Mouse (Mus musculus) small intestine, adult 2 months (tissue): ENCODE data around the gene Ntrk3. TPM values are rescaled to one million over a fixed set of nuclear protein-coding genes. Genes with fewer than 3 reads are reported as not detected.

ENCODE experiments used
- H3K27ac ChIP-seq: fragments of 200-500 bp; 2 replicates; pipeline ENCODE4 v1.5.1; 2012; ENCODE audit warnings: low read depth, low read length, control low read depth, inconsistent platforms; ENCODE audit not compliant: insufficient read depth
- H3K27me3 ChIP-seq: fragments of 200-500 bp; 2 replicates; pipeline ENCODE4 v1.6.1; 2012; ENCODE audit warnings: mild to moderate bottlenecking, moderate library complexity, low read length, inconsistent platforms; ENCODE audit not compliant: control insufficient read depth, insufficient read depth
- H3K36me3 ChIP-seq: fragments of 200-500 bp; 2 replicates; pipeline ENCODE4 v1.6.1; 2012; ENCODE audit warnings: mild to moderate bottlenecking, low read length, control low read depth, inconsistent platforms; ENCODE audit not compliant: control insufficient read depth, insufficient read depth
- H3K4me1 ChIP-seq: fragments of 200-500 bp; 2 replicates; pipeline ENCODE4 v1.6.1; 2012; ENCODE audit warnings: low read length, inconsistent platforms, mixed read lengths; ENCODE audit not compliant: control insufficient read depth, insufficient read depth, insufficient read length
- H3K4me3 ChIP-seq: fragments of 200-500 bp; 2 replicates; pipeline ENCODE4 v1.5.1; 2012; ENCODE audit warnings: low read depth, mild to moderate bottlenecking, control low read depth, inconsistent platforms, low read length, moderate library complexity
- CTCF ChIP-seq: fragments of 200-500 bp; IDR thresholded peaks from 2 replicates; pipeline ENCODE4 v1.5.1; 2012; ENCODE audit warnings: low read depth, mild to moderate bottlenecking, control low read depth, inconsistent platforms, low read length, moderate library complexity, mixed read lengths; ENCODE audit not compliant: insufficient replicate concordance, insufficient read length; ENCODE audit errors: extremely low read depth
- POLR2A ChIP-seq: fragments of 200-500 bp; IDR thresholded peaks from 2 replicates; pipeline ENCODE4 v1.6.1; 2012; ENCODE audit warnings: low read depth, mild to moderate bottlenecking, control low read depth, inconsistent platforms, low read length, moderate library complexity
- WGBS: fragments of 180-500 bp; shearing (Covaris S2); methylation state at CpG from one replicate; pipeline ENCODE4 v1.1.7; 2018; 5-methylcytosine and 5-hydroxymethylcytosine counted together
- polyA plus RNA-seq: library from polyadenylated mRNA; depleted of rRNA; stranded (reverse); fragments of >200 nt; gene quantifications from 2 replicates; pipeline ENCODE4 v1.2.3, GENCODE M21; 2012

The Ntrk3 gene
- polyA plus RNA-seq, 1 experiment: 0.61 TPM

- no peak for TF ChIP-seq POLR2A
- TF ChIP-seq CTCF: no peak
- Histone ChIP-seq H3K4me1 (no peaks in the 10 kb centered on the region), H3K27me3 (no peaks in the 10 kb centered on the region), H3K4me3 (no peak overlapping the region), H3K36me3 (no peaks in the 10 kb centered on the region), H3K27ac (no peak overlapping the region)
- 77% methylated on average over 4 of the region's 4 CpGs for WGBS
These were observed 239.5 kb downstream of the Ntrk3 start for GRCm38 (mm10) chr7:78498356-78498755.

- Histone ChIP-seq H3K27me3 (no peaks in the 10 kb centered on the region), H3K27ac (no peak overlapping the region), H3K4me1 (no peaks in the 10 kb centered on the region), H3K4me3 (no peak overlapping the region), H3K36me3 (no peaks in the 10 kb centered on the region)
- 48% methylated on average over 7 of the region's 7 CpGs for WGBS
- TF ChIP-seq CTCF (no peak), POLR2A (no peak)
These were observed 240.0 kb downstream of the Ntrk3 start for GRCm38 (mm10) chr7:78497819-78498218.

- H3K4me1 ChIP-seq: no peaks in the 10 kb centered on the region
- 93% methylated on average over 7 of the region's 7 CpGs for WGBS
- TF ChIP-seq CTCF: no peak
- TF ChIP-seq POLR2A: no peak
- no peaks in the 10 kb centered on the region for H3K36me3 ChIP-seq
- H3K27me3 ChIP-seq: no peaks in the 10 kb centered on the region
- H3K27ac ChIP-seq: no peak overlapping the region
- H3K4me3 ChIP-seq: no peak overlapping the region
These were observed 244.2 kb downstream of the Ntrk3 start for GRCm38 (mm10) chr7:78493591-78493990.

- no peaks in the 10 kb centered on the region for H3K4me1 ChIP-seq
- no peak for TF ChIP-seq CTCF
- TF ChIP-seq POLR2A: no peak
- 42% methylated on average over 7 of the region's 7 CpGs for WGBS
- no peaks in the 10 kb centered on the region for H3K36me3 ChIP-seq
- H3K27me3 ChIP-seq: no peaks in the 10 kb centered on the region
- no peak overlapping the region for H3K4me3 ChIP-seq
- H3K27ac ChIP-seq: no peak overlapping the region
These were observed 246.6 kb downstream of the Ntrk3 start for GRCm38 (mm10) chr7:78491176-78491575.

- no peaks in the 10 kb centered on the region for H3K4me1 ChIP-seq
These were observed 253.5 kb downstream of the Ntrk3 start for GRCm38 (mm10) chr7:78484290-78484689.

GRCm38 (mm10) chr7:78483729-78484128, 254.1 kb downstream of the Ntrk3 start:
- Histone ChIP-seq H3K27ac (no peak overlapping the region), H3K27me3 (no peaks in the 10 kb centered on the region), H3K4me1 (no peaks in the 10 kb centered on the region), H3K4me3 (no peak overlapping the region), H3K36me3 (no peaks in the 10 kb centered on the region)
- WGBS: 91% methylated on average over 3 of the region's 3 CpGs
- TF ChIP-seq POLR2A (no peak), CTCF (no peak)

More at GRCm38 (mm10) chr7:78484290-78484689, 253.5 kb downstream of the Ntrk3 start:
- TF ChIP-seq CTCF: no peak
- no peak for TF ChIP-seq POLR2A
- H3K36me3 ChIP-seq: no peaks in the 10 kb centered on the region
- no peak overlapping the region for H3K4me3 ChIP-seq
- H3K27ac ChIP-seq: no peak overlapping the region
- no peaks in the 10 kb centered on the region for H3K27me3 ChIP-seq
- WGBS: 92% methylated on average over 2 of the region's 2 CpGs

- TF ChIP-seq CTCF: no peak
- TF ChIP-seq POLR2A: no peak
- WGBS: 74% methylated on average over 2 of the region's 2 CpGs
These were observed 254.8 kb downstream of the Ntrk3 start for GRCm38 (mm10) chr7:78483061-78483460.

More at GRCm38 (mm10) chr7:78483061-78483460, 254.8 kb downstream of the Ntrk3 start:
- H3K4me1 ChIP-seq: no peaks in the 10 kb centered on the region
- H3K4me3 ChIP-seq: no peak overlapping the region
- H3K27ac ChIP-seq: no peak overlapping the region
- no peaks in the 10 kb centered on the region for H3K27me3 ChIP-seq
- no peaks in the 10 kb centered on the region for H3K36me3 ChIP-seq
